Mouse (Mus musculus) embryonic facial prominence, embryonic 11.5 days (tissue): ENCODE data around the gene Adrb1. TPM values are rescaled to one million over a fixed set of nuclear protein-coding genes. Genes with fewer than 3 reads are reported as not detected.
A peak's percentile ranks its signal among the peaks of the same experiment; 100 is the strongest.

Source experiments
- ATAC-seq: fragments of 200-750 bp; cut with Nextera tagmentation; replicated peaks from 2 replicates; pipeline ENCODE4 v1.8.0; 2017; ENCODE audit warnings: low read depth; ENCODE audit not compliant: insufficient number of reproducible peaks, low FRiP score, low TSS enrichment
- DNase-seq: peaks from one replicate; pipeline ENCODE4 v3.0.0-alpha.2; 2015; ENCODE audit warnings: low spot score
- H3K27ac ChIP-seq: fragments of 300-500 bp; sonication (generic); replicated peaks from 2 replicates; pipeline ENCODE4 v1.5.1; 2014; ENCODE audit warnings: mild to moderate bottlenecking, low read depth, low read length, control low read depth
- H3K27me3 ChIP-seq: fragments of 300-500 bp; sonication (generic); 2 replicates; pipeline ENCODE4 v1.6.1; 2014; ENCODE audit warnings: mild to moderate bottlenecking, low read length, moderate library complexity, mixed read lengths; ENCODE audit not compliant: control insufficient read depth, insufficient read depth
- H3K36me3 ChIP-seq: fragments of 300-500 bp; sonication (generic); replicated peaks from 2 replicates; pipeline ENCODE4 v1.6.1; 2014; ENCODE audit warnings: low read depth, mild to moderate bottlenecking, low read length, moderate library complexity, mixed read lengths; ENCODE audit not compliant: control insufficient read depth, insufficient read depth
- H3K4me1 ChIP-seq: fragments of 300-500 bp; sonication (generic); 2 replicates; pipeline ENCODE4 v1.6.1; 2014; ENCODE audit warnings: low read length, mixed read lengths; ENCODE audit not compliant: control insufficient read depth, insufficient read depth
- H3K4me2 ChIP-seq: fragments of 300-500 bp; sonication (generic); 2 replicates; pipeline ENCODE4 v1.6.1; 2014; ENCODE audit warnings: low read depth, mild to moderate bottlenecking, control low read depth, low read length, moderate library complexity
- H3K4me3 ChIP-seq: fragments of 300-500 bp; sonication (generic); 2 replicates; pipeline ENCODE4 v1.5.1; 2014; ENCODE audit warnings: low read depth, low read length, control low read depth
- H3K9ac ChIP-seq: fragments of 300-500 bp; sonication (generic); replicated peaks from 2 replicates; pipeline ENCODE4 v1.6.1; 2014; ENCODE audit warnings: mild to moderate bottlenecking, control low read depth, low read length
- H3K9me3 ChIP-seq: fragments of 300-500 bp; sonication (generic); replicated peaks from 2 replicates; pipeline ENCODE4 v1.6.1; 2016; ENCODE audit warnings: mild to moderate bottlenecking, low read length, inconsistent platforms, mixed read lengths; ENCODE audit not compliant: control insufficient read depth
- WGBS: fragments of 180-500 bp; shearing (Covaris S2); extraction: QIAGEN DNeasy Blood & Tissue Kit; methylation state at CpG from one replicate; pipeline ENCODE4 v1.1.7; 2014; 5-methylcytosine and 5-hydroxymethylcytosine counted together
- polyA plus RNA-seq: library from polyadenylated mRNA; unstranded; fragments of >200 nt; fragmentation: Nextera tagmentation; extraction: Ambion mirVana; gene quantifications from 2 replicates; pipeline ENCODE4 v1.2.1, GENCODE M21; 2014

Gene Adrb1
- polyA plus RNA-seq, 1 experiment from 2014 or later: 0.42 TPM

DNA sequence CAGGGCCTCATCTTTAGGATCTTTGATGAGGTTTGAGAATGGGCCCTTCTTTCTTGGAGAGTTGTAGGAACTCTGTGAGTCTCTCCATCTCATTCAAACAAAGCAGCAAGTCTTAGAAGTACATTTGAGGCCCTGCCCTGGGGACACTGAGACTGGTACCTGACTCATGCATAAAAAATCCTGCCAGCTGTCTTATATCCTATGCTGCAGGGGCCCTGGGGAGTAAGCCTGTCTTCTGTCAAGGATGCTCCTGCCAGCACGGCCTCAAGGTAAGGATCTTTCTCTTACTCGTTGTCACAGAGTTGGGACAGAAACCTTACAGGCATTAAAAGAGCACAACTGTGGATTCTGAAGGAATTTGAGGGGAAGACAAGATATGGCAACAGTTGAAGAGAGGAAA lies 13.2 kb upstream of the Adrb1 start:
- no peak overlapping the region for H3K9ac ChIP-seq
- H3K4me3 ChIP-seq: no peak overlapping the region
- 64% methylated on average over 2 of the region's 2 CpGs for WGBS
- no peaks in the 10 kb centered on the region for H3K36me3 ChIP-seq
- no peak overlapping the region for H3K4me2 ChIP-seq
- H3K27me3 ChIP-seq: no peaks in the 10 kb centered on the region
- H3K9me3 ChIP-seq: no peaks in the 10 kb centered on the region
- no peak overlapping the region for H3K27ac ChIP-seq
- DNase-seq: no peak
- no peak for ATAC-seq
- no peaks in the 10 kb centered on the region for H3K4me1 ChIP-seq

DNA sequence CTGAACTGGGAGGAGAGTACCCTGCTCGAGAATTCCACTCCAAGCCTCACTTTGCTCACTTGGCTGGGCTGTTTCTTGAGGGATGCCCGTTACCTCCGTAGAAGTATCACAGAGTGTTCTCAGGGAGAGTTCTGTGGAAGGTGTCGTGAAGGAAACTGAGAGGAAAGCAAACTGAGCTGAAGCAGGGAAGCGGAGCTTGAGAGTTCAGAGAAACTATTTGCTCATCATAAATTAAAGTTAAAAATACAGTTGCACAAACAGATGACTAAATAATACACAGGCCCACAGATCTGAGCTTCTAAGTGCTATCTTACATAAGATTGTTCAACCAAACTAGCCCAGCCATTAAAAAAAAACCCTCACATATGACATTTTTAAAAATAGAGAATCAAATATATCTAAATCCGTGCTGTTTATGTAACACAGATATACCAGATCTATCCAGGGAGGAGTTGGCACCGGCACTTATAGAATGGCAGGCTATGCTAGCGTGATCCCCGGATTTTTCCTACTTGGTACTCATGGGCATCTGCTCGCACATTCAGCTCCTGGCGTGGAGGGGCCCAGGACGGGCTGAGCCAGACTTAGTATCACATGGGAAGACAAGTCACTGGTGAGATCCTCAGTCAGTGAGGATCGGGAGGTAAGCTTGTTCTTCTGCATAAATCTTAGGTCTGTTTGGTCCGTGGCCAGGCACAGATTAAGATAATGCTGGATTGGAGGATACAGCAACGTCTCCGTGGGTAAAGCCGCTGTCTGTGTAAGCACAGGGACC lies 11.7 kb upstream of the Adrb1 start:
- Histone ChIP-seq H3K9me3 (no peaks in the 10 kb centered on the region), H3K27ac (no peak overlapping the region), H3K4me1 (no peaks in the 10 kb centered on the region), H3K27me3 (no peaks in the 10 kb centered on the region), H3K4me3 (no peak overlapping the region), H3K4me2 (no peak overlapping the region), H3K9ac (no peak overlapping the region), H3K36me3 (no peaks in the 10 kb centered on the region)
- DNase-seq (no peak), ATAC-seq (no peak)
- WGBS: 84% methylated on average over 17 of the region's 17 CpGs

DNA sequence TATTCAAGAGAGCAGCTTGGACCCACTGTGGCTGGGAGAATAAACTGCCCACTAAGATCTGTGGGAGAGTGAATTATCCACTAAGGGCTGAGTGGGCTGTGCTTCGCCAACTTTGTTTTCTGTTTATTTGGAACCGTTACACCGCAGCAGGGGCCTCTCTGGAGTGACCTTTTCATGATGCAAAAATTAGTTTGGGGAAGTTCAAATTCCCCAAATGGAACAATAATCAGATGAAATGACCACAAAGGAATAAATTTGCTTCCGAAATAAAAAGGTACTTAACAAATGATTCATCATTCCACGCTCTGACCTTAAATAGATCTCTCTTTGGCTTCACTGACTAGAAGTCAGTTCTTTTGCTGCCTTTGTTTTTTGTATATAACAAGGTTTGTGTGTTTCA lies 8.4 kb upstream of the Adrb1 start:
- Histone ChIP-seq H3K36me3 (no peaks in the 10 kb centered on the region), H3K9ac (no peak overlapping the region), H3K4me3 (no peak overlapping the region), H3K4me1 (no peaks in the 10 kb centered on the region), H3K27me3 (no peaks in the 10 kb centered on the region; the same call in 1 of the 2 replicates), H3K9me3 (no peaks in the 10 kb centered on the region), H3K4me2 (no peak overlapping the region), H3K27ac (no peak overlapping the region)
- no peak for DNase-seq
- 90% methylated on average over 5 of the region's 5 CpGs for WGBS
- no peak for ATAC-seq

DNA sequence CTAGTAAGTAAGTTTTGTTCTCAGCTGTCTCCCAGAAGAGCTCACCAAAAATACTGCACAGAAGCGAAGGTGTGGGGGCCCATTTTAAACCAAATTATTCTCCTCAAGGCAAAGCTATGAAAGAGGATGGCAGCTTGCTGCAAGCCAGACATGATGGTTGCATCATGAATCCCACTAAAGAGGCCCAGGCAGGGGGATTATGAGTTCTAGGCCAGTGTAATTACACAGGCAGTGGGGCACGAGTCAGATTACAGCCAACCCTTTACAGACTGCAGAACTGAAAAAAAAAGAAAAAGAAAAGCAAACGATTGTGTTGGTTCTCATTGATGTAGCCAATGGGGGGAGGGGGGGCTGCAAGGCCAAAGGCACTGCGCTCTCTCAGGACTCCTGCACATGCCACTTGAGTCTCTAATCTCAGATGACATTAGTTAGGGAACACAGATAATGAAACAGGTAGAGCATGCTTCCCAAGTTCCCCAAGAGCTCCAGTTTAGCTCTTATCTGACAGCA lies 7.3 kb upstream of the Adrb1 start:
- H3K4me3 ChIP-seq: no peak overlapping the region

DNA sequence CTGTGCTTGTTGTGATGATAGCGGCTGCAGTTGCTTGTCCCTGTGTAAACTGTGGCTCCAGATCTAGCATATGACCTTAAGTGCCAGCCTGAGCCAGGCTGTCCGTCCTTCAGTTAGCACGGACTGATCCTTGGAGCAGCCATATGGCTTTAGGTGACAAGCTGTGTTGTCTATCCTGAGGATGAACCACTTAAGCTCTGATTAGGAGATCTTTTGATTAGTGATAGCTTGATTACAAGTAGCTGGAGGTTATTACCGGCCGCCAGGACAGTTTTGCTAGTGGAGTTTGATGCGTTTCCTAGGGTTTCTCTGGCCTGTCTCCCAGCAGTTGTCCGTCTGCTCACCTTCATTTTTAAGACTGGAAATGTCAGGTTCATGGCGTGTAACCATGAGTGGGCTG lies 4.0 kb upstream of the Adrb1 start:
- no peak for ATAC-seq
- Histone ChIP-seq H3K9ac (no peak overlapping the region), H3K4me2 (no peak overlapping the region), H3K27me3 (peaks cover 35% of the 10 kb centered on the region), H3K27ac (no peak overlapping the region), H3K4me3 (no peak overlapping the region), H3K36me3 (no peaks in the 10 kb centered on the region), H3K9me3 (no peaks in the 10 kb centered on the region), H3K4me1 (peaks cover 5% of the 10 kb centered on the region; the same call in 1 of the 2 replicates)
- DNase-seq: no peak
- WGBS: 68% methylated on average over 8 of the region's 8 CpGs

More for the DNA sequence above, 7.3 kb upstream of the Adrb1 start:
- WGBS: 27% methylated on average over 4 of the region's 4 CpGs
- Histone ChIP-seq H3K27me3 (peaks cover 4% of the 10 kb centered on the region), H3K4me1 (no peaks in the 10 kb centered on the region), H3K9me3 (no peaks in the 10 kb centered on the region), H3K36me3 (no peaks in the 10 kb centered on the region), H3K9ac (no peak overlapping the region), H3K4me2 (no peak overlapping the region), H3K27ac (no peak overlapping the region)
- ATAC-seq (no peak), DNase-seq (peak; percentile 72)

DNA sequence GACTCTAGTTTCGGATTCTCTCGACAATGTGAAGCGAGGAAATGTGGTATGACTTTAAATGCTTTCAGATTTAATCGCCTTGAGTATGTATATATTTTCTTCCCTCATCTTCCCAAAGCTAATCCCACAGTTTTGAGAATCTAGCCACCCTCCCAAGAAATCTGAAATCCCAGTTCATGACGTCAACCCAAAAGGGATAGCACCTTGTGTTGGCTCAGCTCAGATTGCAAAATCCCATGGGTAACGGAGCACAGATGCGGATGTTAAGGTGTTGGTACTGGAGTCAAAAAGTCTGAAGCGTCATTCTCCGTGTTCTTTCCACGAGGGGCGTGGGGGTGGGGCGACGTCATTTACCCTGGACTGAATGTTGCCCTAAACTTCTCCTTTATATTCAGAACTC lies 1.1 kb upstream of the Adrb1 start:
- Histone ChIP-seq H3K27ac (no peak overlapping the region), H3K27me3 (peaks cover 60% of the 10 kb centered on the region), H3K4me1 (peaks cover 13% of the 10 kb centered on the region), H3K4me3 (no peak overlapping the region), H3K36me3 (no peaks in the 10 kb centered on the region), H3K9ac (no peak overlapping the region; the same call in 1 of the 2 replicates), H3K4me2 (peak overlapping the region; percentile 16), H3K9me3 (no peaks in the 10 kb centered on the region)
- ATAC-seq (no peak), DNase-seq (no peak)
- WGBS: 22% methylated on average over 13 of the region's 13 CpGs

DNA sequence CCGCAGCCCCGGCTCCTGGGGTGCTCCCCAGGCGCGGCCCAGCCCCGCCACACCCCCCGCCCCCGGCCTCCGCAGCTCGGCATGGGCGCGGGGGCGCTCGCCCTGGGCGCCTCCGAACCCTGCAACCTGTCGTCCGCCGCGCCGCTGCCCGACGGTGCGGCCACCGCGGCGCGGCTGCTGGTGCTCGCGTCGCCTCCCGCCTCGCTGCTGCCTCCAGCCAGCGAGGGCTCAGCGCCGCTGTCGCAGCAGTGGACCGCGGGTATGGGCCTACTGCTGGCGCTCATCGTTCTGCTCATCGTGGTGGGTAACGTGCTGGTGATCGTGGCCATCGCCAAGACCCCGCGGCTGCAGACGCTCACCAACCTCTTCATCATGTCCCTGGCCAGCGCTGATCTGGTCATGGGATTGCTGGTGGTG lies 300 bp downstream of the Adrb1 start:
- H3K27me3 ChIP-seq: peaks cover 66% of the 10 kb centered on the region
- DNase-seq: peak; percentile 26
- peaks cover 13% of the 10 kb centered on the region for H3K4me1 ChIP-seq
- H3K36me3 ChIP-seq: no peaks in the 10 kb centered on the region
- H3K9ac ChIP-seq: peak overlapping the region; percentile 51
- H3K27ac ChIP-seq: no peak overlapping the region
- peak overlapping the region; percentile 50 for H3K4me3 ChIP-seq
- under 1% methylated on average over 41 of the region's 48 CpGs for WGBS
- H3K4me2 ChIP-seq: peak overlapping the region; percentile 95
- no peak for ATAC-seq
- H3K9me3 ChIP-seq: no peaks in the 10 kb centered on the region

DNA sequence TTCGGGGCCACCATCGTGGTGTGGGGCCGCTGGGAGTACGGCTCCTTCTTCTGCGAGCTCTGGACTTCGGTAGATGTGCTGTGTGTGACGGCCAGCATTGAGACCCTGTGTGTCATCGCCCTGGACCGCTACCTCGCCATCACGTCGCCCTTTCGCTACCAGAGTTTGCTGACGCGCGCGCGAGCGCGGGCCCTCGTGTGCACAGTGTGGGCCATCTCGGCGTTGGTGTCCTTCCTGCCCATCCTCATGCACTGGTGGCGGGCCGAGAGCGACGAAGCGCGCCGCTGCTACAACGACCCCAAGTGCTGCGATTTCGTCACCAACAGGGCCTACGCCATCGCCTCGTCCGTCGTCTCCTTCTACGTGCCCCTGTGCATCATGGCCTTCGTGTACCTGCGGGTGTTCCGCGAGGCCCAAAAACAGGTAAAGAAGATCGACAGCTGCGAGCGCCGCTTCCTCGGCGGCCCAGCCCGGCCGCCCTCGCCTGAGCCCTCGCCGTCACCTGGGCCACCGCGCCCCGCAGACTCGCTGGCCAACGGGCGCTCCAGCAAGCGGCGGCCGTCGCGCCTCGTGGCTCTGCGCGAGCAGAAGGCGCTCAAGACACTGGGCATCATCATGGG lies 822 bp downstream of the Adrb1 start:
- Histone ChIP-seq H3K4me2 (peak overlapping the region; percentile 95), H3K27ac (no peak overlapping the region), H3K4me3 (peak overlapping the region; percentile 50), H3K4me1 (peaks cover 13% of the 10 kb centered on the region), H3K27me3 (peaks cover 66% of the 10 kb centered on the region), H3K9ac (peak overlapping the region; percentile 51), H3K36me3 (no peaks in the 10 kb centered on the region), H3K9me3 (no peaks in the 10 kb centered on the region)
- ATAC-seq: no peak
- no peak for DNase-seq
- 2% methylated on average over 69 of the region's 69 CpGs for WGBS
